Mouse (Mus musculus) embryo, embryonic 10 days (tissue): ENCODE results near the gene Gm15217.

Source experiments
- DNase-seq: peaks from one replicate; pipeline ENCODE4 v3.0.0-alpha.2; 2015; ENCODE audit warnings: low spot score

The Gm15217 gene

DNA sequence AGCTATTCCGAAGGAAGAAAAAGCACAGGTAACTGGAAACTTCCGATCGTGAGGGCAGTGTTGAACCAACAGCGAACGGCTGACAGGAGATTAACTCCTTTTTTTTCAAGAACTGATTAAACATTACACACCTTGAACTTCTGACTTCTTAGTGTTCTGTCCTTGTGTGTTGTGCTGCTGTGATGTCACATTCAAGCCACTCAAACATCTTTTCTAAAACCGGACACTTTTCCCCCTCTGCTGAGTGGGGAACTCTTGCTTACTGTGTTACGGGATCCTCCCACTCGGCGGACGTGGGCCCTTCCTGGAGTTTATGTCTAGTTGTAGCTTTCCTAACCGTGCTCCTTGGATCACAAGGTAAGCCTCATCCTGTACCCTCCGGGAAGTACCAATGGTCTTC, at the start of gene Gm15217:
Gm15217 (plus strand) TSS at position 130 of the 400 bp plus-strand sequence.
- DNase-seq, result no peak

DNA sequence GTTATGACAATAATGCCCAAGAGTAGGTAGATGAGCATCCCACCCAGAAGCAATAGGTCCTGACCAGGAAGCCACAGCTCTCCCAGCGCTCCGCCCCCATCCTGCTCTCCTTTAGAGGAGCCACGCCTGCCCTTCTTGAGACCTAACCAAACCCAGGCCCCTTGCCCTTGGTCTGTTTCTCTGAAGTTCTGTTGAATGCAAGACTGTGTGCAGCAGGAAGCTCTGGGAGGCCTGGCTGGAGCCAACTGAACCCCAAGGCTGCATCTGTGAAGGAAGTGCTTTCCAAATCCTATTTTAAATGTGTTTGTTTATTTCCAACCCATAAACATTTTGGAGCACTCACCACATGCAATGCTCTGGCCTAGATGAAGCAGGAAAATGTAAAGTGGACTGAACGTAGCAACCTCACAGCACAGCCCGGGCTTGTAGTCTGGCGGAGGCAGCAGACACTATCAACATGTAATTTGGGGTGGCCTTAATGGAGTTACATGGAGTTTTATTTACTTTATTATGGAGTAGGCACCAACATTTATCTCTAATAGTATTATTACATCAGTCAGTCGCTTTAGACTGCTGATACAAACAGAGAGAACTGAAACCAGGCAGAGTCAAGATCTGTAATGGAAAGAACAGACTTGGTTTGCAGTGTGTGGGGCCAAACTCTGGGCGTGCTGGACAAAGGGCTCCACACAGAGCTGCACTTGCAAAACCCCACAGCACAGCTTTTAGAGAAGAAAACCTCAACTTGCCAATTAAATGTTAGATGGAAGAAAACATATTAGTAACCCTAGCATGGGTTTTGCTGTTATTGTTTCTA, 45.6 kb upstream of the Gm15217 start:
- no peak for DNase-seq

GRCm38 (mm10) chr14:46338801-46339200, 40.4 kb upstream of the Gm15217 start:
- no peak for DNase-seq

DNA sequence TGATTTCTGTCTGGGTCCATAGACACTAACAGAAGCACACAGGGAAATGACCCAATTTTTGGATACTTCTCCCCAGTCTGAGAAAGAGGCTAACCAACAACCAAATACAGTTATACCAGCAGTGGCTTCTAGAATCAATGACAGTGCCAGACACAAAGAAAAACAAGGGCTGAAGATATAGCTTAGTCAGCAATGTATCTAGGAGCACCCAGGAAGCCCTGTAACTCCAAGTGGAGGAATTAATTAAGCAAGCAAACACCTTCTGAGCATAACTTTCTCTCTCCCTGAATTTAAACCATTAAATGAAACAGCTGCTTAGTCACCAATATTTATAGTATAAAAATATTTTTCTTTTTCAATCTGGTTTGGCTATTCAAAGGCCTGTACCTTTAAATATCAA, 34.5 kb upstream of the Gm15217 start:
- DNase-seq, result no peak

DNA sequence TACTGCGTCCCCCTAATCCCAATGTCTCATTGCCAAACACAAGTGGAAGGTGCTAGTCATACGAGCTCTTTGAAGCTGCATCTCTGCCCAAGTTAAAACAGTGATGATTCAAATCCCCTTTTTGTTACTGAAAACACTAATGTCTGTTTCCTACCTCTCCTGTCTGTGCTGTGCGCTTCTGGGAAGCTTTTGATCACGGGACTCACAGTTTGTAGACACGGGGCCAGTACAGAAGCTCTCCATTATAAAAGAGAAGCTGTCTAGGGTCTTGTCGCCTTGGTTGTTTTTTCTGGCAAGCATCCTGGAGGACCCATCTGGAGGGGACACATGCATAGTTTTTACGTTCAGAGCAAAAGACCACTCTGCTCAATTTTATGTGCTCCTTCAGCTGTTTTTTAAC, 21.9 kb upstream of the Gm15217 start:
- no peak for DNase-seq

- no peak for DNase-seq
These were observed 21.5 kb upstream of the Gm15217 start for GRCm38 (mm10) chr14:46357696-46358095.

DNA sequence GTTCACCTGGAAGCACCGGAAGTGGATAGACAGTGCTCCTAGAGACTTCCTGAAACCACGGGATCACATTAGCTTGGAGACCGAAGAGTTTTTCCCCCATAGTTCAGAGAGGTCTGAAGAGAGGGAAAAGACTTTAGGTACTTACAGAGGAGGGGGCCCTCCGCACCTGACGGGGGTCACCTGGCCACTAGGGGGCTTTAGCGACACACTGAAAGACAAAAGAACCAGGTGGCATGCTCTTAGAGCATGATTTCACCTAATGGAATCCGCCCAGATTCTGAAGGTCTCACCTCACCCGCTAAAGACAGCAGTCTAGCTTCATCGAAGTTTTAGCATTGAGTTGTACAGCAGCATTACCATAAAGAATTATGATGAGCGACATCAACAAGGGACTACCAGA, 16.0 kb upstream of the Gm15217 start:
- no peak for DNase-seq

DNA sequence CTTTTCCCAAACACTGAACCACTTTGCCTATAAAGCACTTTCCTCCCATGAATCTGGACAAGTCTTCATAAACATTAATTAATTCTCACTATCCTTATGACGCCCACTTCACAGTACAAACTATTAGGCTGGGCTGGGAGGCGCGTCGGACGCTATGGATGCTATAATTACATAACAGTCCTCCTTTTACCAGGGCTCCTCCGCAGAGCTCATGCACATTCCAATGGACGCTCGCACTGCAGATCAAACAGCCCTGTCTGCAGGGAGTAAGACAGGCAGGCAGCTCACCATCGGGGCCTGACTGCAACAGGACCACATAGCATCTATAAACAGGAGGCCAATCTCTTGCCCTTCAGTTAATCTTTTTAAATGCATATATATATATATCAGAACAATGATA, 6.8 kb upstream of the Gm15217 start:
- DNase-seq, result peak; percentile 54

- no peak for DNase-seq
These were observed 3.4 kb upstream of the Gm15217 start for GRCm38 (mm10) chr14:46375796-46376195.

DNA sequence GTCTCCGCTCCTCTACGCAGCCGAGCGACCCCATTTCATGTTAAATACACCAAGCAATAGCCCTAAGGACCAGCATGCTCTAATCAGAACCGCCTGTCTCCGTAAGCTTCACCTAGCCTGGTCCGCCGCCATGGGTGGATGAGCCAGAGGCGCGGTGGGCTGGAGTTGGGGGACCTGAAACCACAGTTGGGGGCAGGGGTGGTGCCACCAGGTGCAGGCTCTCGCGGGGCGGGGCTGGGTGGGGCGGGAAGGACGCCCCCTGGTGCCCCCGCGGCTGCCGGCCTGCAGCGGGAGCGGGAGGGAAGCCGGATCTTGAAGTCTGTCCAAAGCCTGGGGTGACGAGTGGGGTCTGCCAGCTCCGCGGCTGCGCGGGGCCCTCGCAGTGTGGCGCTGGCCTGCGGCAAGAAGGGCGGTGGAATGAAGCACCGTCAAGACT, 1.1 kb downstream of the Gm15217 start:
- peak; percentile 52 for DNase-seq

- DNase-seq, result no peak
These were observed 2.2 kb downstream of the Gm15217 start for GRCm38 (mm10) chr14:46381457-46381856.

DNA sequence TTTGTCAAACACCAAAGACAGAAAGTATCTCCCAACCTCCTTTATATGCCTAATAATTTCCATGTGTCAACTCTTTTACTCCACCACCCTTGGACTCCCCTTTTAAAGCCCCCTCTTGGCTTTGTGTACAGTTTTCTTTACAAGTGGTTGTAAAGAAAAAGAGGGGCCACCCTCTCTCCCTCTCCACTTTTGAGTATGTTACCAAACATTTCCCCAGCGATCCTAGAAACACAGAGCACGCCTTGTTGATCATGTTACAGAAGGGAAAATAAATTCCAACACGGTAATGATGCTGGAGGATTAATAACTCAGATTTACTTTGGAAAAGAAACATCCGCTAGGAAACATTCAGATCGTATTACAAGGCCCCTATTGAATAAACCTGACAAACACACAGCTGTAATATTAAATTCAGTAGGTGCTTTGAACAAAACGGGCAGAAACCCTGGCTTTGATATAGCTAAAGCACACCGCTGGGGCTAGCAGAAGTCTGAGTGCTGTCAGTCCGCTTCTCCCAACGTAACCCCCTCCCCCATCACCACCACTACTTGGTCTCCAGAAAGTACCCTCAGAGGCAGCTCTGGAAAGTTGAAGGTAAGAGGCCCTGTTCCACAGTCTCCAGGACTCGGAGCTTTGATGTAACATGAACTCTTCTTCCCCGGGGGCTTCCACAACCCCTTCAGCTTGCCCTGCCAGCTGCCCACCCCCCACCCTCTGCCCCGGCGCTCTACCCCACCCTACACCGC, 5.9 kb downstream of the Gm15217 start:
- DNase-seq, result peak; percentile 41

DNA sequence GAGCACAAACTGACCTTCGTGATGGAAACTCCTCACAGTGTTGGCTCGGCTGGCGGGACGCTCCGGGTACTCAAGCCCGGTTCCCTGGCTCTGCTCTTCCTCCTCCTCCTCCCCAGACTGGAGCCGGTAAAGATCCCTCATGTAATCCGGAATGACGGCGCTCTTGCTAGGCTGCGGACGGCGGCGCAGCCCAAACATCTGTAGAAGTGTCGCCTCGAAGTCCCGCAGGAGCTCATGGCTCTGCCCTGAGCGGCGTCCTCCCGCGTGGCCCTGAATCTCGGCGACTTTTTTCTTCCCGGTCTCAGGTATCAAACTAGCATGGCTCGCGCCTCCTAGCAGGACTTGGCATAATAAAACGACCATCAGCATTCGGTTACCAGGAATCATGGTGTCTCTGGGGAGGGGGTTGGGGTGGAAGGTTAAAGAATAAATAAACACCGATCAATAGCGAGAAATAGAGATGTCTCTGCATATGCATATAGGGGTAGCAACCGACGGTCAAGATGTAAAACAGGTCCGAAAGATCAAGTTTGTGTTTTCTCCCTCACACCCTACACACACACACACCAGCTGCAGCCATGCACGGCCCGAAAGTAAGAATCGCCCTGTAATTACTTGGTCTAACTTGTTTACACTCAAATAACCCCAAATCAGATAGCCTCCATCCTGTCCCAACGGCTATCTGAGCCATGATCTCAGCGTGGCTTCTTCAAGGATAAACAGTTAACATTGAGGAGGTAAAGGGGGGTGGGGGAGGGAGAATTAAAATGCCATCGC, 6.7 kb downstream of the Gm15217 start:
- DNase-seq, result peak; percentile 60

DNA sequence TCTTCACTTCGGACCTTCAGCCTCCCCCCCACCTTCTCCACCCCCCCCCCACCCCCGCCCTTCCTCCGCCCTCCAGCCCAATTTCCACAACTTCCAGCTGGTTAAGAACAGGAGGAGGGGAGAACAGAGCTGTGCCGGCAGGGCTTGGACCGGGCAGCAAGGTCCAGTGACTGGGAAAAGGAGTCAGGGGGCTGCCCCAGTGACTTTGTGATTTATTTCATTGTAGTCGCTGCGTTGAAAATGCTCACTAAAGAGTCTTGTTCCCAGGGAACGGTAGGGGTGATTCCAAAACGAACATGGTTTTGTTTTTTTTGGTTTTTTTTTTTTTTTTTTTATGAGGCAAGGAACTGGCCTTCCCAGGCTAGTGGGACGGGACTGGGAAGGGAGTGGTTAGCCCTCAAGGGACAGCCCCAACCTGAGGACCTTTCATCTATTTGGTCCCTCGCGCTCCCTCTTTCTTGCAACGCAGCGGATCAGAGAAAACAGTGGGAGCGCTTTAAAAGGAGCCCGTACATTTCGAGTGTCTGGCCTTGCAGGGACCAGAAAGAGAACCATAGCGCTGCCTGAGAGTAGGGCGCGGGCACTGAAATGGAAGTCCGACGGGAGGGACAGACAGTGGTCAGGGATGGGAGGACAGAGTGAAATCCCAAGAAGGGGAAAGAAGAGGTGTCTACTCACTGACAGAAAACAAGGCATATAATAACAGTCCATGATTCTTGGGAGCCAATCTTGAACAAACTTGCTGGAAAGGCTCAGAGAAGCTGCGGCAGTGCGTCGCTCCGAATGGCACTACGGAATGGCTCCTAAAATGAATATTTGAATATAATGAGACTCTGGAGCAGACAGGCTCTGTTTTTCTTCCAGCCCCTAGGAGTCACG, 7.5 kb downstream of the Gm15217 start:
- peak; percentile 49 for DNase-seq

DNA sequence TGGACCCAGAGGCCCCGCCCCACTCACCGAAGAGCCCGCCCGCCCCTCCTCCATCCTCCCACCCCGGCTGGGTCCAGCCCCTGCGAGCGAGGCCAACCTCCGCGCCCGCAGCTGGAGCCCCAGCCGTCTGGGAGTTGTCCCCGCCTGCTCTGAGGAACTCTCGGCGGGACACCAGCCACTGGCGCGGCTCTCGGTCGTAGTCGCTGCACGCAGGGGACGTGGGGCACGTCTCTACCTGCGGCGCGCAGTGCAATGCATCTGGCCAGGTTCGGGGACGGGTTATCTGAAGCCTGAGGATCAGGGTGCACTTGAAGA, 8.1 kb downstream of the Gm15217 start:
- DNase-seq, result peak; percentile 86

- DNase-seq, result peak; percentile 74
These were observed 8.7 kb downstream of the Gm15217 start for GRCm38 (mm10) chr14:46387821-46388481.

DNA sequence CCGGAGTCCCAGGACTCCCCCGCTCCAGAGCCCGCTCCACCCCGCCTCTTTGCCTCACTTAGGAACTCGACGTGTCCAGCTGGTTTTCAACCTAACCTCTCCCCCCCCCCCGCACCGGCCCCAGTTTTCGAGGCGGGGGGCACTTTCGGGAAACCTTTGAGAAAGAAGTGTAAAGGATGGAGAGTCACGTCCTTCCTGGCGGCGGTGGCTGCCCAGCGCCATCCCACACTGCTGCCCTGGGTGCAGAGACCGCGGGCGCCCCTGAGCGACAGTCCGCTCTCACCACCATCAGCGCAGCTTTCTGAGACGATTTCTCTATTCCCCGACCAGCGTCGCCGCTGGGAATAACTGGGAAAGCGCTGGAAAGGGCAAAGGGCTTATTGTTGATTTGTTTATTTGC, 9.4 kb downstream of the Gm15217 start:
- DNase-seq, result peak; percentile 74

DNA sequence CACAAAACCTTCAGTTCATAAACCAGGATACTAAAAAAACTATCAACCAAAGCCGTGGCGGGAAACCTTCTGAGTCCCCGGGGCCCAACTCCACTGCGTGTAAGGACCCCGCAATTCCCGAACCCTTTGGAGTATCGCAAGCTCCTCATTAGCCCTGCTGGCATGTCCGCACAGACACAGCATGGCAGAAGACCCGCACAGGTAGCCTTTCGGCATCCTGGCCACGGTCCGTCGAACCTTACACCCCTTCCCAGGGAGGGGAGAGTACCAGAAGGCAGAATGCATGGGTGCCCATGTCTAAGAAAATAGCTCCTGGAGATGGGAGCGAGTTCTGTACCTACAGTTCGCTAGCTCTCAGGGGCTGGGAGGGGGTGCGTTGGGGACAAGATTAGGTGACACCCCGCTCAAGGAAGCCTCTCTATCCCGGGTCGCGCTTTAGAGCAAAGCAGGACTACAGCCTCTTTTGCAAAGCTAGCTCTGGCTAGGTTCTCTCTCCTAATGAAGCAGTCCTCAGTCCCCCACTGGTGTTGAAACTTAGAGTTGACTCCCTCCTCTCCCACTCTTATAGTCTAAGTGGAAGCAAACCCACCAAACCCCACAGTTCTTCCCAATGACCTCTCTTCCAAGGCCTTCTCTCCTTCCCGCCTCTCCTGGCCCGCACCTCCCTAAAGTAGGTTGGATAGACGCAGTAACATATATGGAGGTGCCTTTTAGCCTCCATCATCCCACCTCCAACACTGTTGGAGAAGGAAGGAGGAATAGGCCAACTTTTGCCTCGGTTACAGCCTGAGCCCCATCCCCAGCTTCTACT, 10.4 kb downstream of the Gm15217 start:
- peak; percentile 10 for DNase-seq

- DNase-seq, result peak; percentile 74
These were observed 11.1 kb downstream of the Gm15217 start, which contains the start of gene Bmp4 for GRCm38 (mm10) chr14:46390249-46390775. Gene Bmp4 (minus strand): TSS chr14:46390669.

- no peak for DNase-seq
These were observed 12.5 kb downstream of the Gm15217 start for GRCm38 (mm10) chr14:46391621-46392170.
